Mouse (Mus musculus) liver, postnatal 0 days (tissue): Measurements from ENCODE around the gene Prss22. TPM values are rescaled to one million over a fixed set of nuclear protein-coding genes. Genes with fewer than 3 reads are reported as not detected.

Experiments used
- ATAC-seq: fragments of 200-750 bp; cut with Nextera tagmentation; 2 replicates; pipeline ENCODE4 v1.8.0; 2017; ENCODE audit warnings: mild to moderate bottlenecking, moderate library complexity
- DNase-seq: peaks from one replicate; pipeline ENCODE4 v3.0.0-alpha.2; 2016
- H3K27ac ChIP-seq: fragments of 300-500 bp; sonication (generic); 2 replicates; pipeline ENCODE4 v1.5.1; 2014; ENCODE audit warnings: antibody characterized with exemption, moderate library complexity, mild to moderate bottlenecking, low read depth
- H3K27me3 ChIP-seq: fragments of 300-500 bp; sonication (generic); 2 replicates; pipeline ENCODE4 v1.6.1; 2014; ENCODE audit warnings: low read length, control low read depth, mixed read lengths; ENCODE audit not compliant: insufficient read depth
- H3K36me3 ChIP-seq: fragments of 300-500 bp; sonication (generic); replicated peaks from 2 replicates; pipeline ENCODE4 v1.6.1; 2014; ENCODE audit warnings: mild to moderate bottlenecking, control low read depth, low read length, moderate library complexity, mixed read lengths; ENCODE audit not compliant: insufficient read depth
- H3K4me1 ChIP-seq: fragments of 300-500 bp; sonication (generic); 2 replicates; pipeline ENCODE4 v1.6.1; 2014; ENCODE audit warnings: antibody characterized with exemption, mild to moderate bottlenecking, control low read depth; ENCODE audit not compliant: insufficient read depth
- H3K4me2 ChIP-seq: fragments of 300-500 bp; sonication (generic); 2 replicates; pipeline ENCODE4 v1.6.1; 2014; ENCODE audit warnings: low read depth, mild to moderate bottlenecking, low read length, moderate library complexity, mixed read lengths
- H3K4me3 ChIP-seq: fragments of 300-500 bp; sonication (generic); 2 replicates; pipeline ENCODE4 v1.5.1; 2014; ENCODE audit warnings: low read depth, low read length
- H3K9ac ChIP-seq: fragments of 300-500 bp; sonication (generic); replicated peaks from 2 replicates; pipeline ENCODE4 v1.6.1; 2014; ENCODE audit warnings: mild to moderate bottlenecking, moderate library complexity
- H3K9me3 ChIP-seq: fragments of 300-500 bp; sonication (generic); 2 replicates; pipeline ENCODE4 v1.6.1; 2016; ENCODE audit warnings: mild to moderate bottlenecking, control low read depth, low read length, mixed read lengths
- CTCF ChIP-seq: sonication (generic); IDR thresholded peaks from 2 replicates; pipeline ENCODE4 v1.5.1; 2016; ENCODE audit warnings: antibody characterized with exemption, low read depth
- EP300 ChIP-seq: IDR thresholded peaks from 2 replicates; pipeline ENCODE4 v1.6.1; 2016; ENCODE audit warnings: antibody characterized with exemption, low read depth, mild to moderate bottlenecking
- WGBS: fragments of 180-500 bp; shearing (Covaris S2); extraction: QIAGEN DNeasy Blood & Tissue Kit; methylation state at CpG from one replicate; pipeline ENCODE4 v1.1.7; 2014; ENCODE audit not compliant: insufficient replicate concordance; 5-methylcytosine and 5-hydroxymethylcytosine counted together
- polyA plus RNA-seq: library from polyadenylated mRNA; unstranded; fragments of >200 nt; fragmentation: Nextera tagmentation; extraction: Ambion mirVana; gene quantifications from 2 replicates; pipeline ENCODE4 v1.2.1, GENCODE M21; 2015

Gene Prss22
- polyA plus RNA-seq, 1 experiment from 2014 or later, result not detected

DNA sequence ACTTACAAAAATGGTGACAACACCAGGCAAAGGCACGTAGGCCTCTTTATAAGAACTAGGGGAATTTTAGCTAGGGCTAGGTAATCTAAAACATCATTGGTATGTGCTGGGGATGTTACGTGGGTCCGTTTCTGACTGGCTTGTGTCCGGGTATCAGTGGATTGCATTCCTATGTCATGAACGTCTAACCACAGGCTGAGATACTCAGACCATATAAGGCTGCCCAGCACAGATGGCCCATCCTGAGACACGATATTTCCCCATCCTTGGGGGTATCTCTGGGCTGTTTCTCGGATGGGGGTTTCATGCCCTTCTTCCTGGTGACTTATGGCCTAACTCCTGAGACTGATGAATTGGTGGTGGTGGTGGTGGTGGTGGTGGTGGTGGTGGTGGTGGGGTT, 37.2 kb upstream of the Prss22 start:
- Histone ChIP-seq H3K4me2 (no peak overlapping the region), H3K27ac (no peak overlapping the region), H3K4me1 (no peaks in the 10 kb centered on the region), H3K9ac (no peak overlapping the region), H3K36me3 (no peaks in the 10 kb centered on the region), H3K27me3 (no peaks in the 10 kb centered on the region), H3K4me3 (no peak overlapping the region), H3K9me3 (no peaks in the 10 kb centered on the region)
- 65% methylated on average over 7 of the region's 7 CpGs for WGBS
- ATAC-seq (no peak), DNase-seq (no peak)
- TF ChIP-seq EP300 (no peak), CTCF (no peak)

DNA sequence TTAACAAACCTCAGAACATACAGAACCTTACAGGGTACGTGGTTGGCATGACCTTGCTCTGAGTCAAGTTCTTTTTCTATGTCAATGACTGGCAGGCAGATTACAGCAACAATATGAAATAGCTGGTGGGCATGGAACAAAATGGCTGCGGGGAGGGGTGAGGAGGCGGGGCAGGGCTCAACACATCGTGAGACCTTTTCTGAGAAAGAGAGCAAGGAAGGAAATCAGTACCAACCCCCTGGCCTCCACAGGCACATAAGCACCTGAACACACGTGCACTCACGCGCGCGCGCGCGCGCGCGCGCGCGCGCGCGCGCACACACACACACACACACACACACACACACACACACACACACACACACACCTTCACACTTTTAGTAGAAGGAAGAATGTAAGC, 32.7 kb upstream of the Prss22 start:
- no peaks in the 10 kb centered on the region for H3K36me3 ChIP-seq
- H3K9me3 ChIP-seq, result no peaks in the 10 kb centered on the region
- no peak overlapping the region for H3K4me2 ChIP-seq
- TF ChIP-seq EP300 (no peak), CTCF (no peak)
- no peak overlapping the region for H3K27ac ChIP-seq
- no peak overlapping the region for H3K4me3 ChIP-seq
- WGBS, result 80% methylated on average over 18 of the region's 22 CpGs
- no peaks in the 10 kb centered on the region for H3K4me1 ChIP-seq
- no peaks in the 10 kb centered on the region for H3K27me3 ChIP-seq
- no peak overlapping the region for H3K9ac ChIP-seq
- ATAC-seq (no peak), DNase-seq (no peak)

DNA sequence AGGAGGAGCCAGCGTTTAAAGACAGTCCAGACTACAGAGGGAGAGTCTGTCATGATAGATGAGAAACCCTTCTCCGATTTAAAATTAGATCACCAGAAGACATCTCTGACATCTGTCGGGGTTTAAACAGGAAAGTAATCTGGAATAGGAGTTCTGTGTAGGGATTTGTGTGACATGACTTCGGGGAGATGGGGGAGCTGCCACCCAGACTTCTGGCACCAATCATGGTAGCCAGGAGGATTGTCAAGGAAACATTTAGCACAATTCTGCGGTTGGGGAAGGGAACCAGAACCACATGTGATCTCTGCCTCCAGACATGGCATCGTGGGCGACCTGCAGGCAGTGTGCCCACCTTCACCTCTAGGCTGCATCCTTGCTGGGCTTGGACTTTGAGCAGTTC, 31.6 kb upstream of the Prss22 start:
- no peak overlapping the region for H3K27ac ChIP-seq
- no peak overlapping the region for H3K4me3 ChIP-seq
- TF ChIP-seq CTCF (no peak), EP300 (no peak)
- H3K27me3 ChIP-seq, result no peaks in the 10 kb centered on the region
- no peak overlapping the region for H3K4me2 ChIP-seq
- no peaks in the 10 kb centered on the region for H3K4me1 ChIP-seq
- no peaks in the 10 kb centered on the region for H3K9me3 ChIP-seq
- ATAC-seq (no peak), DNase-seq (no peak)
- no peak overlapping the region for H3K9ac ChIP-seq
- H3K36me3 ChIP-seq, result no peaks in the 10 kb centered on the region
- 74% methylated on average over 7 of the region's 7 CpGs for WGBS

DNA sequence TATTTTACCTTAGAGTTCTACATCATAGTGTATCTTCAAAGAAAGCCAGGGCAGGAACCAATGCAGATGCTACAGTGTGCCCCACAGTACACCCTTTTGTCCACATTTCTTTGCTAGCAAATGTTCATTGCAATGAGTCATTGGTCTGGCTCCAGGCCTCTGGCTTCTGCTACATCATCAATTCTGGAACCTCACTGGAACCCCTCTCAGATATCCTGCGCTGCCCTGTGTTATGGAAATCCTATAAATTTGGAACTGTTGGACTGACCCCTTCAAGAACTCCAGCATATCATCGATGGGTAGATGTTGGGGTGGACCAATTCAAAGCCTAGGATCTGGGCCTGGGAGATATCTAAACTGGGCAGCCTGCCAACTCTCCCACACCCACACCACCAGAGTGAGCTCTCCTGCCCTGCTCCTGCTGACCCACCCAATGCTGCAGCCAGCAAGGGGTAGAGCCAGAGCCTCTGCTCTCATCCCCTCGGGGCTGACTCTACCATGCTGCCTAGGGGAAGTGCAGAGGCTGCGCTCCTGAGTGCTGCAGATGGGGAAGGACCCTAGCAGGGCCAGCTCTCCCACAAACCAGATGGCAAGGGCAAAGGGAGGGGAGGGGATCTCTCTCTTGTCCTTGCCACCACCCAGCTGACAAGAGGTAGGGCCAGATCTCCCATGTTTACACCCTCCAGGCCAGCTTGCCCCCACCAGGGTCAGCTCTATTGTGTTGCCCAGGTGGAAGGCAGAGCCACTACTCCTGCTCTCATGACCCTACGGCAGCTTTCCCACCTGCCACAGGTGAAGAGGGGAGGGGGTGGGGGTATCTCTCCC, 23.7 kb upstream of the Prss22 start:
- Histone ChIP-seq H3K9ac (no peak overlapping the region), H3K4me3 (no peak overlapping the region), H3K4me2 (peak overlapping the region; percentile 19; the same call in 1 of the 2 replicates), H3K9me3 (no peaks in the 10 kb centered on the region), H3K36me3 (no peaks in the 10 kb centered on the region), H3K4me1 (no peaks in the 10 kb centered on the region), H3K27me3 (no peaks in the 10 kb centered on the region), H3K27ac (no peak overlapping the region)
- WGBS, result 52% methylated on average over 5 of the region's 5 CpGs
- ATAC-seq, result peak; percentile 64
- DNase-seq, result peak; percentile 46
- TF ChIP-seq CTCF (no peak), EP300 (no peak)

DNA sequence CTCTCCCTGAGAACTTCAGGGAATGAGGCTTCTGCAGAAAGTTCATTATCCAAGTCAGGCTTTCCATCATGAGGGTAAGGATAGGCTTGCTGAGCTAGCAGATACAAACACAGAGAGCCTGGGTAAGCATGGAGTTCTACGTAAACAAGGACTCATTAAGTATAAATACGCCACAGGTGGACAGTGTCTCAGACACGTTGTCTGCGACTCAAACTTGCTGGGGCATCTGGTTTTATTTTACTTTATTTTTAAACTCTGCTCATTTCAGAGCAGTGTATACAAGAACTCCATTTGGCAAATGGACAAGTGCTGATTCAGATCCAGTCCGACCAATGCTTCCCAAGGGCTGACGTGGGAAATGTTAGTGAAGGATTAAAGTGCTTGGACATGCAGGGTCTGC, 22.8 kb upstream of the Prss22 start:
- Histone ChIP-seq H3K9me3 (no peaks in the 10 kb centered on the region), H3K36me3 (no peaks in the 10 kb centered on the region), H3K27me3 (no peaks in the 10 kb centered on the region), H3K9ac (no peak overlapping the region), H3K4me2 (no peak overlapping the region), H3K4me3 (no peak overlapping the region), H3K27ac (no peak overlapping the region), H3K4me1 (no peaks in the 10 kb centered on the region)
- TF ChIP-seq EP300 (no peak), CTCF (no peak)
- DNase-seq (no peak), ATAC-seq (no peak)
- WGBS, result 79% methylated on average over 6 of the region's 6 CpGs

DNA sequence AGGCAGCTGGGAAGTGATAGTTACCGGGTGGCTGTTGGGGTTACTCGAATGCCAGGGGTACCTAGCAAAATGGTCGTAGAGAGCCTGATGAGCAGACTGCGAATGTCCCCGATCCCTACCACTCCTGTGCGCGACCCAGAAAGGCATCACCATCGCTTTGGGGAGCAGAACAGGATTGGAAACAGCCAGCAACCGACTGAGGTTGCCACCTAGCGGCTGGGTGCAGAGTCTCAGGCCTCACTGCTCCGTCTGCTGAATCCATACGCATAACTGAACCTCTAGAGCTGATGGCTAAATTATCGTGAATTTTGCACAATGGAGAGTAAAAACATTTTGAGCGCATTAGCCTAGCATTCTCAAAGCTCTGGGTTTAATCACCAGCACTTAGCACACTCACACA, 17.8 kb upstream of the Prss22 start:
- no peaks in the 10 kb centered on the region for H3K27me3 ChIP-seq
- H3K36me3 ChIP-seq, result no peaks in the 10 kb centered on the region
- H3K4me2 ChIP-seq, result no peak overlapping the region
- H3K9ac ChIP-seq, result no peak overlapping the region
- H3K27ac ChIP-seq, result no peak overlapping the region
- no peaks in the 10 kb centered on the region for H3K4me1 ChIP-seq
- H3K9me3 ChIP-seq, result no peaks in the 10 kb centered on the region
- WGBS, result 26% methylated on average over 14 of the region's 14 CpGs
- ATAC-seq (no peak), DNase-seq (no peak)
- TF ChIP-seq CTCF (peak; percentile 64), EP300 (no peak)
- H3K4me3 ChIP-seq, result no peak overlapping the region
